Mouse (Mus musculus): ENCODE data around the gene Banf1.
"Not testable (repeated sequence)": the region's sequence is repeated elsewhere in the genome, so short reads cannot be mapped to it uniquely, and the experiment has no call there.

Gene Banf1

DNA sequence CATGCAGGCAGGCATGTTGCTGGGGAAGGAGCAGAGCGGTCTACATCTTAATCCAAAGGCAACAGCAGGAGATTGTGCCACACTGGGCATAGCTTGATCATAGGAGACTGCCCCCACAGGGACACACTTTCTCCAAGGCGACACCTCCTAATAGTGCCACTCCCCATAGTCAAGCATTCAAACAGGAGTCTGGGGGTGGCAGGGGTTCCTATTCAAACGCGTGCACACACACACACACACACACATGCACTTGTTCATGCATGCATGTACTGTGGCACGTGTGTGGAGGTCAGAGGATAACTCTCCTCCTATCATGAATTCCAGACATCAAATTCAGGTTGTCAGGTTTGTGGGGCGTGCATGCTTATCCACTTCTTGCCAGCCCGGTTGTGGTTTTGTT, 5.8 kb upstream of the Banf1 start:
- DNase-seq, result no peak

DNA sequence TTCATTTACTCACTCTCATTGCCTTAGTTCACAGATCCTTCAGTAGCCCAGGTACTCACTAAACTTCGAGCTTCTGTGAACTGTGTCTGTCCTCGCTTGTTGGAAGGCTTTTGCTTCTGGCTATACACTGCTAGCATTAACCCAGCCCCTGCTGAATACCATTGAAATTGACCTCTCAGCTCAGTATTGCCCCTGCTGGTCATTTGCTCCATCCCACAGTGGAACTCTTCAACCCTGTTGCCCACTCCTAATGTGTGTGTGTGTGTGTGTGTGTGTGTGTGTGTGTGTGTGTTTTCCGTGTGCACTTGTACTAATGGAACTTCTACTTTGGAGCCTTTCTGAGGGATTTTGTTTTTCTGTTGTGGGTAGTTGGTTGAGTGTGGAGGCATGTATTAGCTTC, 4.0 kb upstream of the Banf1 start:
- DNase-seq, result no peak

DNA sequence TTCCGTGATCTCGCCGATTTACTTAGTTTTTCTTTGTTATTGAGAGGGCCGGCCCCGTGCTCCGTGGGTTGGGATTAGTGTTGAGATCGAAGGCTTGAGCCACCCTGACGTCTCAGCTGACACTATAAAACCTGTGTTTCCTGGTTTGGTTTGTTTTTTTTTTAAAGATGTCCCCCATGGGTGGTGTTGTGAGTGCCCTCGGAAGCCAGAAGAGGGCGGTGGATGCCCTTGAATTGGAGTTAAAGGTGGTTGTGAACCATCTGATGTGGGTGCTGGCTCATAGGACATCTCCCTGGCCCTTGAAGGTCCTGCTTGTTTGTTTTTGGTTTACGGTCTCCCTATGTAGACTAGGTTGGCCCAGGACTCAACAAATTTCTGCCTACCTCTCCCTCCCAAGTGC, 487 bp upstream of the Banf1 start:
- DNase-seq, result no peak

- peak; percentile 93 for DNase-seq
Observed at GRCm38 (mm10) chr19:5366175-5367052, 554 bp downstream of the Banf1 start, which contains the start of gene Eif1ad. Eif1ad (plus strand) TSS chr19:5366741.

DNA sequence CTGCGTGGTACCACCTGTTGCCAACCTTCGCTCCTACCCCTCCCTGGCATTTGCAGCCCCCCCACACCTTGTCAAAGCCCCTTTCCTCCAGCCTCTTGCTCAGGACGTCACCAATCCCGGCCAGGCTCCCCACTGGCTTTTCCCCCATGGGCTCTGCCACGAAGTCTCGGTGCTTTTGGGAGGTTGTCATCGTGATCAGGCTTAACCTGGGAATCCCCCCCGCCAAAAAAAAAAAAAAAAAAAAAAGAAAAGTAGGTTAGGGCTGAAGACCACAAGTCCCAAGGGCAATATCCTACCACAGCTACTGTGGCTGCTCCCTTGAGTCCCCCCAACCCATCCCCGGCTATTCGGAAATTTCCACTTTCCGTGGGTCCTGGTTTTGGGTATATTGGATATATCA, 1.2 kb downstream of the Banf1 start:
- peak; percentile 18 for DNase-seq

GRCm38 (mm10) chr19:5364124-5364523, 2.8 kb downstream of the Banf1 start:
- no peak for DNase-seq

DNA sequence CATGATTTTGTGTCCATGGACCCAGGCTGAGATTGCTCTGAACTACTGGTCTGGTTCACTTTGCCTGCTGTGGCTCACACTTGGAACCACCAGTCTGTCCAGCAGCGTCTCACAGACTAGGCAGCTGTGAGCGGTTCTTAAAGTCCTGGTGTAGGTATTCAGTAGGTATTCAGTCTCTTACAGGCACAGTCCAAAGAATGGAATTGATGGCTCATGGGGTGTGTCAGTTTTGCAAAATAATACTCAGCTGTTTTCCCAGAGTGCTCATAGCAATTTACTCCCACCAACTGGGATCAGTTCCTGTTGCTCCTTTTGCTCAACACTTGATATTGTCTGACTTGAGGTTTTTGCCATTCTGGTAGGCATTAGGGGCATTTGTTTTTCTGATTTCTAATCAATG, 4.8 kb downstream of the Banf1 start:
- DNase-seq, result no peak

DNA sequence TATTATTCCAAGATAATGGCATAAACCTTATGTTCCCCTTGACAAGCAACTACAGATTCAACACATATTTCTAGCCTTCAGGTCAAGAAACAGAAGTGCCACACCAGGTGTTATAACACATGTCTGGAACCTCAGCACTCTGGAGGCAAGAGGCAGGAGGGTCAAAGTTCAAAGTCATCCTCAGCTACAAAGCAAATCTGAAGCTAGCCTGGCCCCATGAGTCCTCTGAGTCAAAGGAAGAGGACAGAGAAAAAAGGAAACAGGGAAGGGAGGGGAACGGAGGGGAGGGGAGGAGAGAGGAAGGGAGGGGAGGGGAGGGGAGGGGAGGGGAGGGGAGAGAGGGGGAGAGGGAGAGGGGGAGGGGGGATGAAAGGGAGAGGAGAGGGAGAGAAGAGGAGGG, 10.9 kb downstream of the Banf1 start:
- no peak for DNase-seq

DNA sequence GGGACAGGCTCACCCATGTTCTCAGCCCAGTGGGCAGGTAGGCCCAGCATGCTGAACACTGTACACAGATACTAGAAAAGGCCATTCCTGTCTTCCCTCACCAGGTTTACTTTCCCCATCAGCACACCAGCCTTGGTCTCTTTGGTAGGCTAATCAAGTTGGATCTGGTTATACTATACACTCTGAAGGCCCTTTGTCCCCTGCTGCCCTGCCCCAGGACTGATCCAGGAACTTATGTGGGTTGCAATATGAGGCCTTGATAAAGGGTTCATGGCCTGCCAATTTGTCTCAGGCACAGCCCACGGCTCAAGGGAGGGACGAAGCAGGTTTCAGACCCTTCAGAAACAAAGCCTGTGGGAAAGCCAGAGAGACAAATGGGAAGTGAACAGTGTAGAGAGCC, 13.4 kb downstream of the Banf1 start:
- DNase-seq, result no peak

DNA sequence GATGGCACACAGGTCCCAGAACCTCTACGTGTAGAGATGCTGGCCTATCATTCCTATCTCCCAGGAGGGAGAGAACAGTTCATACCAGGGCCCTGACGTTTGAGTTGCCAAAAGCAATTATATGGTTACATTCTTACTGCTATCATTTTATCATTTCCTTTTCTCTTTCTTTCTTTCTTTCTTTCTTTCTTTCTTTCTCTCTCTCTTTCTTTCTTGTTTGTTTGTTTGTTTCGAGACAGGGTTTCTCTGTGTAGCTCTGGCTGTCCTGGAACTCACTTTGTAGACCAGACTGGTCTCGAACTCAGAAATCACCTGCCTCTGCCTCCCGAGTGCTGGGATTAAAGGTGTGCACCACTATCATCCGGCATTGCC, 17.5 kb downstream of the Banf1 start, which contains the start of gene Cst6:
TSS of gene Cst6 (minus strand) at position 73 of the 372 bp plus-strand sequence.
- DNase-seq, result not testable (repeated sequence)

DNA sequence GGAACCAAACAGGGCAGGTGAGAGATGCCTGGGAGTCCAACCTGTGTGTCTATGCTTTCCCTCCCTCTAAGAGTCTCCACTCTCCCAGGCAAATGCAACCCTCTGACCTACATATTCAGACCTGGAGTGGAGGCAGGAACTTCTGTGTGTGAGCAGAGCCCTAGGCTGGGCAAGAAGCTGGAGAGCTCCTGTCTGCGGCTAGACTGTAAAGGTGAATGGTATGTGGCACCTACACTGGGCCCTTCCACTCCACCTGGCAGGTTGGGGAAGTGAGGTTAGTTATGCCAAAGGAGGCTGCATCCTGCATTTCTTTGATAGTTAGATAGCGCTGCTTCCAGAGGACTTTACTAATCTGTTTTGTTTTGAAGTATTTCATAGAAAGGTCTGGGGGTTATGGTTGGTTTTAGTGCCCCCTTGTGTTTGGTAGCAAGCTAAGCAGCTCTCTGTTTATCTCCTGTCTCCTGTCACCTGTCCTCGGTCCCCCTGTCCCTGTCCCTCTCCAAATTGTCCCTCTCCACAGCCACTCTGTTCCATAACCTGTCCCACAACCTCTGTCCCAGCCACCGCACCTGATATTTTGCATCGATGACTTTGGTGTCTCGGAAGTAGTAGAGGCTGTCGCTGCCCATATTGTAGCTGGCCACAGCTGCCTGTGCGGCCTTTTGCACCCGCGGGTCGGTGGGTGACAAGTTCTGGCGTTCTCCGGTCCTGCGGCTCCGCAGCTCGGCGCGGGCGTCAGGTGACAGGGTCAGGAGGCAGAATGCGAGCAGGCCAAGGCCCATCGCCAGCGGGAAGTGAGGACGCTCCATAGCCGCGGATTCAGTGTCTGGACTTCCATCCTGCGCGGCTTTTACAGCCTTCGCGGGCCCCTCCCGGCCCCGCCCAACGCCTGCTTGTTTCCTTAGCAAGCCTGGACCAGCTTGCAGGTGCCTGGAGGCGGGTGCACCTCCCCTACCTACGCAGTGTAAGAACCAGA, 18.2 kb downstream of the Banf1 start:
- DNase-seq, result peak; percentile 22

DNA sequence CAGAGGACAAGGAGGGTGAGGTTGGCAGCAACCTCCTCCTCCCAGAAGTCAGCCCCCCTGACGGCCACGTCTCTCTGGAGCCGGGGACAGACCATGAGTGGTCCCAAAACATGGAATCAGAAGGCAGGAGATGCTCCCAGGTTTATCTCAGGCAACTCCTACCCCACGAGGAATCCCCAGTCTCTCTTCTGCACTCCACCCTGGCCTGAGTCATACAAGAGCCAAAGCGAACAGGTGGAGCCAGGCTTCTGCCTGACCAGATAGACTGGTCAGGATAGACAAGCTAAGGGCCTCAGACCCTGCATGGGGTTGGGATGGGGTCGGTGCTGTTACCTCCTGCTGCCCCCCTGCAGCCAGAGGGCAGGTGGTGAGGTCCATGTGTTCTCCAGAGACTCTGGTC, 18.9 kb downstream of the Banf1 start:
- DNase-seq, result no peak

GRCm38 (mm10) chr19:5345297-5346131, 21.5 kb downstream of the Banf1 start:
- DNase-seq, result no peak

- no peak for DNase-seq
Observed at GRCm38 (mm10) chr19:5341360-5341759, 25.6 kb downstream of the Banf1 start.

DNA sequence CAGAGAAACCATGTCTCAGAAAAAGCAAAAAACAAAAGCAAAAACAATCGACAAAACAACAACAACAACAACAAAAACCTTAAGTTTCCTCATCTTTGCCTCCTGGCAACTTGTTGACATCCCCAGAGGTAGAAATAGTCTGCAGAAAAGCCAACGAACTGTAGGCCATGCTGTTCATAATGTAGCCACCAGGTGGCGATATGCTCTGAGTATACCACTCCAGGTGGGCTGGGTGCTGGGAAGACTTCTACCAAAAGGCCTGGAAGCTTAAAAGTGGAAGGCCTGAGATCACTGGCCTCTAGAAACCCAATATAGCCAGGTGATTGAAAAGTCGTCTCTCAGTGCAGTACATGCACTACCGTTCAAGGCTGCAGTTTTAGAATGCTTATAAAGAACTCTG, 29.0 kb downstream of the Banf1 start:
- peak; percentile 84 for DNase-seq

DNA sequence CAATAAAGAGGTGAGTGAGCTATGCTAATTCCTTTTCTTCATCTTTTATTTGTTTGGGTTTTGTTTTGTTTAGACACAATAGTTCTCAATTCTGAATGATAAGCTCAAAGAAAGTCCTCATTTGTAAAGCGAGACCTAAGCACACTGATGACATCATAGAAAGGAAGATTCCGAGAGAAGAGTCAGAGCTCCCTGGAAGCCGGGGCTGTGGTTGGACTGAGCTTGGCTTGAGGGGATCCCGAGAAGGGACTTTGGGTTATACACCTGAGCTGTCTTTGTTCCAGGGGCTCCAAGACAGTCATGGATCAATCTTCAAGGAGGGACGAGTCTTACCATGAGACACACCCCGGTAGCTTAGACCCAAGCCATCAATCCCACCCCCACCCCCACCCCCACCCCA, 31.5 kb downstream of the Banf1 start, which contains the start of gene Catsper1:
TSS of gene Catsper1 (plus strand) at position 301 of the 400 bp plus-strand sequence.
- no peak for DNase-seq

DNA sequence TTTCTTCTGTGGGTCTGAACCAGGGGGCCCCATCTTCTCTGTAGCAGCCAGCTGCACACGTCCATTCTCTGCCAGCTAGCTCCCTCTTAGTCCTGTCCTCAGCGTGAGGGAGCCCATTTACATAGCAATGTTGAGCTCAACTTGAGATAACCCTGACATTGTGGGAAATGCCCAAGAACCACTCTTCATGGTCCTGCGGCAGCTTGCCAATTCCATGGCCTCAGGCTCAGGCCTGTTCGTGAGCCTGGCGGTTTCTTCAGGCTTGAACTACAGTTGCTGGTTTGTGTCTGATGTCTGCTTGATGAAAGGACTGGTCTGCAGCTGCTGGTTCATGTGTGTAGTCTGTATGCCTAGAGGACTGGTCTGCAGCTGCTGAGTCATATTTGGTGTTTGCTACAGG, 32.2 kb downstream of the Banf1 start:
- no peak for DNase-seq

DNA sequence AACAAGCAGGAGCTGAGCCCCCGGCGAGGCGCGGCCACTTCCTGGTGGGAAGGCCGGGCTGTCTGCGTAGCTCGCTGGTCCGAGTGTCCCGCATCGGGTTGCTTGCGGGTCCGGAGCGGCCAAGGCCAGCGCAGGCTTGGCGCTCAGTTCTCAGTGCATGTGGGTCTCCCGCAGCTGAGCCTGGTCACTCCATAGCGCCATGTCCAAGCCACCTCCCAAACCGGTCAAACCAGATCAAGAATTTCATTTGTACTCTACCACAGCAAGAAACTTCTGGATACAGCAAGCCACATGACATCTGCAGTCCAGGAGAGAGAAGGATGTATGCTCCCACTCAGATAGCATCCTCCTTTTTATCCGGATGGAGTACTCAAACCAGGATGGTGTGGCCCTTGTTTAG, 39.0 kb downstream of the Banf1 start:
- no peak for DNase-seq

- peak; percentile 65 for DNase-seq
Observed at GRCm38 (mm10) chr19:5323801-5324200, 43.2 kb downstream of the Banf1 start.

Data from thymus, postnatal 14 days (tissue).